Mouse (Mus musculus): ENCODE measurements around the gene Etv2.

Etv2 gene

GRCm38 (mm10) chr7:30587842-30588667, 47.6 kb downstream of the Etv2 start:
- no peak for DNase-seq

- DNase-seq, result no peak
Measured at GRCm38 (mm10) chr7:30586455-30587020, 49.1 kb downstream of the Etv2 start.

GRCm38 (mm10) chr7:30585170-30585569, 50.5 kb downstream of the Etv2 start:
- DNase-seq, result no peak

GRCm38 (mm10) chr7:30584339-30584738, 51.3 kb downstream of the Etv2 start:
- no peak for DNase-seq
